Mouse (Mus musculus): Measurements from ENCODE around the gene Kif24.
"Not testable (repeated sequence)": the region's sequence is repeated elsewhere in the genome, so short reads cannot be mapped to it uniquely, and the experiment has no call there.

The Kif24 gene

GRCm38 (mm10) chr4:41493464-41494116 is 28.9 kb upstream of the Kif24 start:
- in situ Hi-C loops (cut with MboI, MseI): no loop called here

DNA sequence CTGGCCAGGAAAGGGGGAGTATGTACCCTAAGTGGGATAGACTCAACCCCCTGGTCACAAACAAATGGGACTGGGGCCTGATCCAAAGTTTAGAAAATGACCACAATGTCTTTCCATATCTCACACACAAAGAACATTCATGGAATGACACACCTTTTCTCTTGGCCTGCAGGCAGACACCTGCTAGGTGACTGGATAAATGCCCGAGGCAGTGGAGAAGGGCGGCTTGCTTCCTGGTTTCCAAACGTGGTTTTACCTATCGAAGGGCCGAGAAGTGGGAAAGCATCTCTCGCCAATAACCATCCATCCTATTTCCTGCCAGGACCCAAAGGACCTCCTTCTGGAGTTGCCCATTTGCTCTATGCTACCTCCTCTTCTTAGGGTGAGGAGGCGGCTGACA is 28.3 kb upstream of the Kif24 start:
- in situ Hi-C loops (cut with MboI, MseI): no loop called here

DNA sequence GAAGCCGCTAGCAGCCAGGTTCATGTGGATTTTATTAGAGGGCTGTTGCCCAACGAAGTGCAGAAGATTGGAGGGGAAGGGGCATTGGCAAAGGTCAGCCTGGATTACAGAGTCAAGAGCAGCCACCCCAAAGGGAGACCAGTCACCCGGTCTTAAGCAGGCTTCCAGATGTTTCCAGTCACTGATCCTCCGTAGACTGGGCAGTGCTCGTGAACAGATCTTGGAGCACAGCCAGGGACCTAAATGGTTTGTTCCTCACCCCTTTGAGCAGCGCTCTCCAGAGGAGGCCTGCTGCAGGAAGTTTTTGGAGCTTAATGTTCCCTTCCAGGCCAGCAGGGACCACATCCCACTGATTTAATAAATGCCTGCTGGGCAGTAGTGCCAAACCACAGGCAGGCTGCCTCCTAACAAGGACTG is 16.9 kb upstream of the Kif24 start:
- in situ Hi-C loops (cut with MboI, MseI): no loop called here

GRCm38 (mm10) chr4:41480254-41480653 is 15.6 kb upstream of the Kif24 start:
- in situ Hi-C loops (cut with MboI, MseI): no loop called here

GRCm38 (mm10) chr4:41479456-41479804 is 14.7 kb upstream of the Kif24 start:
- in situ Hi-C loops (cut with MboI, MseI): no loop called here

DNA sequence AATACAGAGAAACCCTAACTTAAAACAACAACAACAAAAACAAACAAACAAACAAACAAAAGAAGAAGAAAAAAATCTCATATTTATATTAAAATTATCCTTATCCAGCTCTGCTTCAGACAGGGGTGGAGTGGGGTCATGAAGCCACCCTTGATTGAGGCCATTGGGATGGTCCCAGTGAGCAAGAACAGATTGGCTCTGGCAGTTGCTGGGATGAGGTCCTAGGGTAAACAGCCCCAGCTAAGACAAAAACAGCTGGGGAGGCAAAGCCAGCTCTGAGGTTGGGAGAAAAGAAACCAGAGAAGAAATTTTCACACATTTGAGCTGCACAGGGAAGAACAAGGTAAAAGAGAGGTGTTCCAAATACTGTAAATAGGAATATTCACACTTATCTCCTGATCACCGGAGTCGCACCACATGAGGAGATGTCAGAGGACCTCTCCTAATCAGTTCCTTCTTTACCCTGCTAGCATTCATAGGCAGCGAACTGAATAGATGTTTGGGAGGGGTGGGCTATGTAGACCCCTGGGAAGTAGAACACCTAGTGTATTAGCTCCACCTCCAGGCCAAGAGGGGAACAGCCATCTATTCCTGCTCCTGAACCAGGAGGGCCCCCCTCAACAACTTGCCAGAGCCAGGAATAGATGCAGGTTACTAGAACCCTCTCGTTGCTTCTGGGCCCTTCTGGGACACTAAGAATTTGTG is 14.2 kb upstream of the Kif24 start:
- in situ Hi-C loops (cut with MboI, MseI): no loop called here

- in situ Hi-C loops (cut with MboI, MseI): no loop called here
These were observed 13.0 kb upstream of the Kif24 start for GRCm38 (mm10) chr4:41477648-41478160.

- in situ Hi-C loops (cut with MboI, MseI): no loop called here
These were observed 6.7 kb upstream of the Kif24 start for GRCm38 (mm10) chr4:41471384-41471689.

DNA sequence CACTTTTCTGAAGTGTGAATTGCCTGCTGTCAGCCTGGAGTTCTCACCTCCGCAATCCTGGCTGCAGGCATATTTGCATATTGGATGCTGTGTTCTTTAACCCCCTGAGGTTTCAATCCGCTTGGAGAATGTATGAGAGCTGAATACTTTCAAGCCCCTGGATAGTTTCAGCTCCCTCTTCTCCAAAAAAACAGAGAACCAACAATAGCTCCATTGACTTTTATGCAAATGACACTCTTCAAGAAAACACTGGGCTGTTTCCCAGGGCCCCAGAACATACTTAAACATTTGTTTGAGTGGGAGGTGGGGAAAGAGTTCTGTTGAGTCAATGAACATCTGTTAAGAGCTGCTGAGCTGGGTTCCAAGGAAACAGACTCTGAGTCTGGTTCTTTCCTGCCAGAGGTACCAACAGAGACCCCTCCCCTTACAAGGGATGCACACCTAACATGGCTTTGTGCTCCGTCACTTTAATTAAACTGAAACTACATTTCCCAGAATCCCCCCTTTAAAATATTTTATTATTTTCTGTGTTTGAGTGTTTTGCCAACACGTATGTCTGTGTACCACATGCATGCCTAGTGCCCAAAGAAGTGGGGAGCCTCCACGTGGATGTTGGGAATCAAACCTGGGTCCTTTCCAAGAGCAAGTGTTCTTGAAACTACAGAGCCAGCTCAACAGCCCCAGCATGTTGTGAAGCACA is 6.1 kb upstream of the Kif24 start:
- in situ Hi-C loops (cut with MboI, MseI): no loop called here

GRCm38 (mm10) chr4:41470051-41470683 is 5.5 kb upstream of the Kif24 start:
- in situ Hi-C loops (cut with MboI, MseI): no loop called here

DNA sequence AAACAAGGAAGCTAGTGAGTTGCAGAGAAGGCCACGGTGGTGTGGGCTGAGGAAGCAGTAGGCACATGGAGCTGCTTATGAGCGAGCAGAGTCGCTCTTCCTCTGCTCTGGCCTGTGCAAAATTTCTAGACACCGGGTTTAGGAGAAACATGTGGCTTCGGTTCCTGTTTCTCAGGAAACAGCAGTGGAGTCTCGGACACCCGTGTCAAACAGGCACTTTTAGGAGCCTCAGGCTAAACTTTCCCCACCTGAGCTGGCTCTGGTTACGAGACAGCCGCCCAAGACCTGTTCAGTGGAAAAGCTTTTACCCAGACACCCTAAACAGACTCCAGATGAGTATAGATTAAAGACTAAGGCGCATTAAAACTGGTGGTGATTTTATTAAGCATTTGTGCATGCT is 4.5 kb upstream of the Kif24 start:
- in situ Hi-C loops (cut with MboI, MseI): loop anchor here (5.0 kb wide), 1 partner anchor 98 kb away; the partner anchor contains the start of genes Dnaic1 and Fam219a

GRCm38 (mm10) chr4:41468396-41469080 is 3.9 kb upstream of the Kif24 start:
- in situ Hi-C loops (cut with MboI, MseI): loop anchor here (5.0 kb wide), 1 partner anchor 99 kb away; the partner anchor contains the start of genes Dnaic1 and Fam219a

- in situ Hi-C loops (cut with MboI, MseI): loop anchor here (5.0 kb wide), 1 partner anchor 102 kb away; the partner anchor contains the start of genes Dnaic1 and Fam219a
These were observed 589 bp upstream of the Kif24 start for GRCm38 (mm10) chr4:41465287-41465665.

DNA sequence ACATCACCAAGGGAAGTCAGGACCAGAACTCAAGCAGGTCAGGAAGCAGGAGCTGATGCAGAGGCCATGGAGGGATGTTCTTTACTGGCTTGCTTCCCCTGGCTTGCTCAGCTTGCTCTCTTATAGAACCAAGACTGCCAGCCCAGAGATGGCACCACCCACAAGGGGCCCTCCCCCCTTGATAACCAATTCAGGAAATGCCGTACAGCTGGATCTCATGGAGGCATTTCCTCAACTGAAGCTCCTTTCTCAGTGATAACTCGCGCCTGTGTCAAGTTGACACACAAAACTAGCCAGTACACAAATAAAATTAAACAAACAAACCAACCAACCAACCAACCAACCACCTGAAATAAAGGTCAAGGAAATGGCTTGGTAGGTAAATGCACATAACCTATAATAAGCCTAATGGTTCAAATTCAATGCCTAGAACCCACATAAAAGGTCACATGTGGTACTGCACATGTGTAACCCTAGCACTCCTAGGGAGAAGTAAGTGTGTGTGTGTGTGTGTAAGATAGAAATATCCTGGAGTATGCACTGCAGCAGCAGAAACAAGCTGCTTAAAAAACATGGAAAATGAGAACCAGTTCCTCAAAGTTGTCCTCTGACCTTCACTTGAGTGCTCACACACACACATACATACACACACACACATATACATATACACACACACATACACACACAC is 1.5 kb downstream of the Kif24 start:
- in situ Hi-C loops (cut with MboI, MseI): not testable (repeated sequence)

GRCm38 (mm10) chr4:41460690-41461089 is 4.0 kb downstream of the Kif24 start:
- in situ Hi-C loops (cut with MboI, MseI): no loop called here

GRCm38 (mm10) chr4:41447595-41447994 is 17.1 kb downstream of the Kif24 start:
- in situ Hi-C loops (cut with MboI, MseI): loop anchor here (25.0 kb wide), 1 partner anchor 1185 kb away; the partner anchor contains the start of genes Smim27 and Topors

DNA sequence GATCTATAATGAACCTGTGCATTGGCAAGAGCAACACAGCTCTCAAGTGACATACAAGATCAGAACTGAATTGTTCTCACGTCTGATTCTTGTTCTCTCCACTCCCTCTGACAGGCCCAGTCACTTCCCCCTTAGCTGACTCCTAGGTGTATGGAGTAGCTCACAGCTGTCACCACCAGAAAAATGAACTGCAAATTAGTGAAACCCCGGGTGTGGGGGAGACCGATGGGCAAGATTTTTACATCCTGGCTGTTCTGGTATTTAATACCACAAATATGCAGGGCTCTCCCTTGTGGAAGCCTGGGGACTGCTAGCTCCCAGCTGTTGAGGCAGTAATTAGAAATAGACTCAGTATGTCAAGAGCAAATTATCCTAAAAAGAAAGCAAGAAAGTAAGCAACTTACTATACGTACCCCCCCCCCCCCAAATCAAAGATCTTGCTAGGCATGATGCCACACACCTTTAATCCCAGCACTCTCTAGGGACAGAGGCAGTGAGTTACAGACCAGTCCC is 21.8 kb downstream of the Kif24 start:
- in situ Hi-C loops (cut with MboI, MseI): loop anchor here (25.0 kb wide), 1 partner anchor 1181 kb away; the partner anchor contains the start of genes Smim27 and Topors

DNA sequence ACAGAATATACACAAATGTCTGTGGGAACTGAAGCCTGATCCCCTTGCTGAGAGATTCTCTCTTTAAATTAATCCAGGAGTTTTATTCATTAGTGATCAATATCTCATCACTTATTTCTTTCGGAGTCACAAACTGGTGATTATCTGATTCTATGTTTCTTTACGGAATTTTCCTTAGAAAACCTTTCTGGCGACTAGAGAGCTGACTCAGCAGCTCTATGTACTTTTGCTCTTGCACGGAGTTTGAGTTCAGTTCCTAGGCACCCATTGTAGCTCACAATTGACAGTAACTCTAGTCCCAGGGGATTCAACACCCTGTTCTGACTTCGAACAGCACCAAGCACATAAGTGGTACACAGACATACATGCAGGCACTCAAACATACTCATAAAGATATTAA is 25.8 kb downstream of the Kif24 start:
- in situ Hi-C loops (cut with MboI, MseI): loop anchor here (25.0 kb wide), 1 partner anchor 1177 kb away; the partner anchor contains the start of genes Smim27 and Topors

- in situ Hi-C loops (cut with MboI, MseI): no loop called here
These were observed 47.7 kb downstream of the Kif24 start for GRCm38 (mm10) chr4:41416966-41417365.

DNA sequence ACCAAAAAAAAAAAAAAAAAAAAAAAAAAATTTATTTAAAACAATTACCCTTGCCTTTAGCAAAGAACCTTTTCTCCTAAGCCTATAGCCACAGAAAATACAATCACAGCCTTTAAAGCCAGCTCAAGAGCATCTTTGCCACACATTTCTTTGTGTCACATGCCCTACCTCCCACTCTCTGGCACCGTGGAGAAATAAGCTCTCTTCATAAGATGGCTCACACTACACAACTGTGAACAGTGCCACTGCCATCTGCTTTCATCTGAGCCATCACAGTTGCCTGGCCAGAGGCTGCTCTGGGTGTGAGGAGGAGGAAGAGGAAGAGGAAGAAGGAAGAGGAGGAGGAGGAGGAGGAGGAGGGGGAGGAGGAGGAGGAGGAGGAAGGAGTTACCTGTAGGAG is 55.3 kb downstream of the Kif24 start:
- in situ Hi-C loops (cut with MboI, MseI): no loop called here
